Comparison of ENCODE assay signal across 8 mouse cellular contexts in the genomic region with DNA sequence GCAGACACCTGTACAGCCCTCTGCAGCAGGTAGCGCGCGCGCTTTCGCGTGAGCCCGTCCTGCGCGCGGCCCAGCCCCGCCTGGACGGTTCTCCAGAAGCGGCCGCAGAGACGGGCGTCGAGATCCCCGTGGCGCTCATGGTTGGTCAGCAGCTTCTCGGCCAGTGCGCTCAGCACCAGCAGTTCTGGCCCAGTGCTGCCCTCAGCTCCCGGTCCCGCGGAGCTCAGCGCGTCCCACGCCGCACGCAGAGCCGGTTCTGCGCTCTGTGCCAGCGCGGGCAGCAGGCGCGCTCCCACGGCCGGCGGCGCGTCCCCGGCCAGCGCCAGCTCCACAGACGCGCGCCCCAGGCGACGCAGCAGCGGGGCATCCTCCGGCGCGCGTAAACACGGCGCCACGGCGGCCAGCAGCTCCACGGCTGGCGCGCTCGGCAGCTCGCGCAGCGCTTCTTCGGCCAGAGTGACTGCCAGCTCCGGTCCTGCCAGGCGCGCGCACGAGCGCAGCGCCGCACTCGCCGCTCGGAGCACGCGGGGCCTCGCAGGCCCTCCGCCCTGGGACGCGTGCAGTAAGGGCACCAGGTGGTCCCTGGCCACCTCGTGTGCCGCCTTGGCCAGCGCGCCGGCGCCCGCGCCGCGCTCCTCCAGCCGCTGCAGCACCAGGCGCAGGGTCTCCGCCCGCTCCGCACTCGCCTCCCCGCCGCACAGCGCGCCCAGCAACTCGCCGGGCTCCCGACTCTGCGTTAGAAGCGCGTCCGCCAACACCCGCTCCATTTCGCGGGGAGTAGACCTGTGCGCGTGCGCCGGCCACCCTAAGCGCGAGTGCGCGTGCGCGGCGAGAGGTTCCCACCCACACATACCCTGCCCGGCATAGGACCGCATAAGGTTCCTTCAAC. TPM values are rescaled to one million over a fixed set of nuclear protein-coding genes. Genes with fewer than 3 reads are reported as not detected.
DNase-seq lines count a peak whose midpoint lies in the region; ATAC-seq lines count a peak whose summit lies in the region.

A gene (minus strand): TSS at position 767 of the 889 bp plus-strand sequence.

- H3K4me1 ChIP-seq in forebrain, embryonic 12.5 days = peaks cover 17% of the 10 kb centered on the region
- H3K4me1 ChIP-seq in heart, embryonic 16.5 days (ENCODE audit: control insufficient read depth, insufficient read depth, low read length) = peaks cover 15% of the 10 kb centered on the region
- H3K4me1 ChIP-seq in liver, embryonic 13.5 days (replicated peaks) = peaks cover 27% of the 10 kb centered on the region
- peaks cover 8% of the 10 kb centered on the region for H3K4me1 ChIP-seq in stomach, embryonic 14.5 days (ENCODE audit: control insufficient read depth, insufficient read depth, low read length)

- H3K9ac ChIP-seq in forebrain, embryonic 12.5 days = peak within 1 kb of the TSS; percentile 80
- H3K9ac ChIP-seq in heart, embryonic 16.5 days (ENCODE audit: low read length) = peak within 1 kb of the TSS; percentile 82
- H3K9ac ChIP-seq in liver, embryonic 13.5 days = peak within 1 kb of the TSS; percentile 78
- H3K9ac ChIP-seq in stomach, embryonic 14.5 days (replicated peaks; ENCODE audit: low read depth, low read length) = peak within 1 kb of the TSS; percentile 78

- H3K4me2 ChIP-seq in forebrain, embryonic 12.5 days = peak within 1 kb of the TSS; percentile 88
- H3K4me2 ChIP-seq in heart, embryonic 16.5 days (ENCODE audit: low read depth, low read length) = peak within 1 kb of the TSS; percentile 87
- peak within 1 kb of the TSS; percentile 86 for H3K4me2 ChIP-seq in liver, embryonic 13.5 days
- H3K4me2 ChIP-seq in stomach, embryonic 14.5 days (replicated peaks; ENCODE audit: low read depth, low read length) = peak within 1 kb of the TSS; percentile 87

- under 1% methylated on average over 111 of the region's 124 CpGs for WGBS in forebrain, embryonic 12.5 days
- under 1% methylated on average over 116 of the region's 124 CpGs for WGBS in heart, embryonic 16.5 days
- under 1% methylated on average over 124 of the region's 124 CpGs for WGBS in liver, embryonic 13.5 days (ENCODE audit: insufficient replicate concordance)
- WGBS in stomach, embryonic 14.5 days = under 1% methylated on average over 117 of the region's 124 CpGs

- H3K27me3 ChIP-seq in forebrain, embryonic 12.5 days = peaks cover 21% of the 10 kb centered on the region
- no peaks in the 10 kb centered on the region; the same call in 1 of the 2 replicates for H3K27me3 ChIP-seq in heart, embryonic 16.5 days (ENCODE audit: control insufficient read depth, insufficient read depth, low read length)
- peaks cover 16% of the 10 kb centered on the region for H3K27me3 ChIP-seq in liver, embryonic 13.5 days
- H3K27me3 ChIP-seq in stomach, embryonic 14.5 days (ENCODE audit: control insufficient read depth, insufficient read depth, low read length) = no peaks in the 10 kb centered on the region

- peak; percentile 88 to 92 for DNase-seq in CD8-positive naive resting alpha-beta T cell, adult 2 months (ENCODE audit: low read depth in 2 of 2, low spot score in 2 of 2)
- peak; percentile 72 for DNase-seq in c-Kit-positive CD71-positive TER-119-negative erythroid progenitor cells, embryonic 14.5 days (ENCODE audit: low read depth)
- peak; percentile 90 to 94 for DNase-seq in kidney, postnatal 25 days
- DNase-seq in liver, embryonic 13.5 days = peak; percentile 77
- peak; percentile 75 to 88 for DNase-seq in natural killer cell, adult 2 months (ENCODE audit: low spot score in 2 of 2)

- ATAC-seq in forebrain, embryonic 12.5 days (ENCODE audit: low FRiP score) = peak; percentile 95
- ATAC-seq in heart, embryonic 16.5 days (replicated peaks; ENCODE audit: extremely low read depth, insufficient read depth, low FRiP score) = peak; percentile 94
- peak; percentile 84 for ATAC-seq in liver, embryonic 13.5 days (ENCODE audit: low read depth)
- ATAC-seq in stomach, embryonic 14.5 days (ENCODE audit: insufficient number of reproducible peaks, insufficient read depth, low FRiP score, low read depth) = peak; percentile 93

- peak within 1 kb of the TSS; percentile 87 for H3K4me3 ChIP-seq in forebrain, embryonic 12.5 days (replicated peaks)
- peak within 1 kb of the TSS; percentile 76 for H3K4me3 ChIP-seq in heart, embryonic 16.5 days (ENCODE audit: low read length)
- H3K4me3 ChIP-seq in liver, embryonic 13.5 days (replicated peaks) = peak within 1 kb of the TSS; percentile 79
- peak within 1 kb of the TSS; percentile 83 for H3K4me3 ChIP-seq in stomach, embryonic 14.5 days (ENCODE audit: low read depth, low read length)

- H3K9me3 ChIP-seq in forebrain, embryonic 12.5 days = no peaks in the 10 kb centered on the region
- H3K9me3 ChIP-seq in heart, embryonic 16.5 days (replicated peaks; ENCODE audit: control insufficient read depth, low read length) = no peaks in the 10 kb centered on the region
- H3K9me3 ChIP-seq in liver, embryonic 13.5 days (replicated peaks) = no peaks in the 10 kb centered on the region
- no peaks in the 10 kb centered on the region for H3K9me3 ChIP-seq in stomach, embryonic 14.5 days (ENCODE audit: control insufficient read depth, low read depth, low read length)

- H3K27ac ChIP-seq in forebrain, embryonic 12.5 days = peak within 1 kb of the TSS; percentile 90
- peak within 1 kb of the TSS; percentile 71 for H3K27ac ChIP-seq in heart, embryonic 16.5 days (ENCODE audit: low read length)
- peak within 1 kb of the TSS; percentile 47 for H3K27ac ChIP-seq in liver, embryonic 13.5 days
- H3K27ac ChIP-seq in stomach, embryonic 14.5 days (ENCODE audit: low read length) = peak within 1 kb of the TSS; percentile 82; the same call in 1 of the 2 replicates

- peaks cover 12% of the 10 kb centered on the region for H3K36me3 ChIP-seq in forebrain, embryonic 12.5 days (replicated peaks)
- peaks cover 15% of the 10 kb centered on the region for H3K36me3 ChIP-seq in heart, embryonic 16.5 days (ENCODE audit: control insufficient read depth, insufficient read depth)
- peaks cover 17% of the 10 kb centered on the region for H3K36me3 ChIP-seq in liver, embryonic 13.5 days
- H3K36me3 ChIP-seq in stomach, embryonic 14.5 days (ENCODE audit: control insufficient read depth, insufficient read depth, low read length) = peaks cover 6% of the 10 kb centered on the region

RNA-seq across cellular contexts. Expression of the gene that starts here (rescaled TPM):
- polyA plus RNA-seq in forebrain, embryonic 12.5 days (2016; fragmentation: Nextera tagmentation; extraction: Ambion mirVana) = 2.4 and 2.6 TPM in 2 replicates
- 1.6 and 1.7 TPM in 2 replicates for polyA plus RNA-seq in heart, embryonic 16.5 days (2015; fragmentation: Nextera tagmentation; extraction: Ambion mirVana)
- polyA plus RNA-seq in liver, embryonic 13.5 days (2015; fragmentation: Nextera tagmentation; extraction: Ambion mirVana) = 1.3 and 1.6 TPM in 2 replicates
- polyA plus RNA-seq in stomach, embryonic 14.5 days (2014; fragmentation: Nextera tagmentation; extraction: Ambion mirVana) = 3.8 and 4.0 TPM in 2 replicates

Comparison
In these comparisons a context has a peak if more than half of its experiments do, and no peak if none do; other contexts are left out.
1. Peak in every context shown above with its lines: DNase-seq, ATAC-seq, H3K4me3 ChIP-seq and H3K27ac ChIP-seq.